Mouse (Mus musculus): ENCODE measurements around the gene Gpat3. TPM values are rescaled to one million over a fixed set of nuclear protein-coding genes. Genes with fewer than 3 reads are reported as not detected.

Gene Gpat3
- total RNA-seq, 2 experiments from 2014 or later: 2.7 to 8.2 TPM

DNA sequence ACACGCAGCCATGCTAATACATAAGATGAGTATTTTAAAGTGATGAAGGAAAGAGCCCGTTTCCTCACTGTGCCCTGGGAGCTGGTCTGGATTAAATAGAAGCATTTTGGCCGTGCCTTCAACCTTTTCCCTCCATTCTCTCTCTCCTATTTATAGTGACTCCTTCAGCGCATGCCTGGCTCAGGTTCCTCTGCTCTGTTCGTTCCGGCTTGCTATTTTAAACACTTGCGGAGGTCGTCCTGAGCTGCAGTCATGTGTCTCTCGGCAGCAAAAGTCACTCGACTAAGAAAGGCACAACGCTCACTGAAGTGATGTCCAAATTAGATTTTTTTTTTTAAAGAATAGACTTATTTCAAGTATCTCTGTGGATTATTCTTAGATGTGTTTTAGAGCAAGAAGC lies 64.2 kb downstream of the Gpat3 start:
- intact Hi-C loops (cut with DNase I): loop anchor here (5.0 kb wide), 1 partner anchor 47 kb away; no protein-coding TSS in a partner anchor
- no peak for TF ChIP-seq CTCF (IDR thresholded peaks at IDR 0.05)
- H3K4me3 ChIP-seq: no peak overlapping the region; the same call in 1 of the 2 replicates
- DNase-seq: peak; percentile 55
- peak overlapping the region; percentile 67 for H3K27ac ChIP-seq

DNA sequence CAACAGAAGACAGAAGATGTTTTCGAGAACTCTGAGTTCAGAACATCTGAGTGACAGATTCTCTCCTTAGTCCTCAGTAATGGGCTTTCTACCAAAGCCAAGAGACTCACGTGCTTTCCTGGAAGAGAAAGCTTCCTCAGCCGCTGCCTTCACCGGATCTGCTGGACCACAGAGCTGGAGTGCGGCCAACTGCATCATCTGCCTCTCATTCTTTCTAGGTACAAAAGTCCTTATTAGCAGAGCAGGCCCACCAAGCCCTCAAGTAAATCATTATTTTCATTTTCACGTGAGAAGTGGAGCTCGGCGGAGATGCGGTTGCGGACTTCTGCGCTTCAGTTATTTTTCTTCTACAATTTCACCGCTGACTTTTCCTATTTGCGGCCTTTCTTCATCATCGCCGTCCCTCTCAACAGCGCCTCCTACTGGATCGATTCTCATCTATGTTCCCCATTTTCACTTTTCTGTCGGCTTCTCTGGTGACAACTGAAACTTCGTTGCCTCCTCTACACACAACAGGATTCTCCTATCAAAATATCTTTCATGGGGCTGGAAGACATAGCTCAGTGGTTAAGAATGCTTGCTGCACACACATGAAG lies 66.1 kb downstream of the Gpat3 start:
- intact Hi-C loops (cut with DNase I): loop anchor here (5.0 kb wide), 1 partner anchor 49 kb away; no protein-coding TSS in a partner anchor
- DNase-seq: no peak
- H3K4me3 ChIP-seq: no peak overlapping the region
- no peak overlapping the region for H3K27ac ChIP-seq
- TF ChIP-seq CTCF (IDR thresholded peaks at IDR 0.05): peak; percentile 6; the same call in 1 of the 2 replicates

DNA sequence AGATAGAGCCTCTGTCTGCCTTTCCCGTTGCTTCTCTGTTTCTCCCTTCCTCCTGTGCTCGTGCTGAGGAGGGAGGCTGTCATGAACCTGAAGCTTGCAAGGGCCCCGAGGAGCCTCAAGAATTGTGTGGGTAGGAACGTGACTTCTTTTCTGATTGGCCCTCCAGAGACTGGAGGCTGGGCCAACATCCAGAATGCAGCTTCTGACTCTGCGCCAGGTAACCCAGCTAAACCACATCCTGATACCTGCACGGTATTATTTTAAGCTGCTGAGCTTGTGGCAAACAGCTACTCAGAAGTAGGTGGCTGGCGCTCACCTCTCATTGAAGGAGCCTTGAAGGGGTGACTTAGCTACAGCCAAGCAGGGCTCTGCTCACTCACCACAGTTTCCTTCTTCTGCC lies 66.9 kb downstream of the Gpat3 start:
- intact Hi-C loops (cut with DNase I): loop anchor here (5.0 kb wide), 1 partner anchor 50 kb away; no protein-coding TSS in a partner anchor
- no peak for TF ChIP-seq CTCF (IDR thresholded peaks at IDR 0.05)

DNA sequence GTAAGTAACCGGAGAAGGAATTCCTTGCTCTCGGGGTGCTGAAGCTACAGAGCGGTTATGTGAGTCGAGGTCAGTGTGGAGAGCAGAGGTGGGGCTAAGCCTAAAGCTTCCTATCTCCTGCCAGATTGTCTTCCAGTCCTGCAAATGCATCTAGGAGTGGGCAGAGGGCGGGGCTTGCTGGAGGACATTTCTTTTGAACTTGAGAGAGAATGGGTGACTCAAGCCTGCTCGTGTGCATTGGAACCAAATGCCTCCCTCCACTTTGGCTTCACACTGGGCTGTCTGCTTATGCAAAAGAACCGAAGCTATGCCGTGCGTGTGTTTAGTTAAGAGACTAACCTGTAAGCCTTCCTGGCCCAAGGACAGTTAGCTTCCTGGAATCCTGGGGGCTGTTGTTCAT lies 67.8 kb downstream of the Gpat3 start:
- no peak overlapping the region for H3K4me3 ChIP-seq
- H3K27ac ChIP-seq: no peak overlapping the region
- intact Hi-C loops (cut with DNase I): loop anchor here (5.0 kb wide), 1 partner anchor 51 kb away; no protein-coding TSS in a partner anchor
- TF ChIP-seq CTCF (IDR thresholded peaks at IDR 0.05): no peak
- no peak for DNase-seq

More for the DNA sequence above, 66.9 kb downstream of the Gpat3 start:
- Histone ChIP-seq H3K27ac (no peak overlapping the region), H3K4me3 (no peak overlapping the region)
- DNase-seq: no peak

DNA sequence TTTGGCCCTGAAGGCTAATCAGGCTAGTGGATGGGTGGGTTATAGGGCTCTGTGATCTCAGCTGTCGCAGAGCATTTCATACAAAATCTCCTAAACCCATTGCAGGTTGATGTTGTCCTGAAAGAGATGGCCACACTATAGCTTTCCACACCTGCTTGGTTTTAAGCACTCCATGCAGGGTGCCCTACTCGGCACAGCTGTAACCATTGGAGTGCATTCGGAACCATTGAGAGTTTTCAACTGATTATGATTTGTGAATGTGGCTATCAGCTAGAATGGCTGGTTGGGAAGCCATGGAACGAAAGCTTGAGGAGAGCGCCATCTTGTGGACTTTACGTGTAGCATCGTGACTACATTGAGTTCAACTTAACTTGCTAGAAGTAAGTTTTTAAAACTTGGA lies 69.5 kb downstream of the Gpat3 start:
- H3K4me3 ChIP-seq: no peak overlapping the region
- no peak overlapping the region for H3K27ac ChIP-seq
- peak; percentile 87 for TF ChIP-seq CTCF (IDR thresholded peaks at IDR 0.05)
- peak; percentile 47 for DNase-seq
- intact Hi-C loops (cut with DNase I): loop anchor here (1.0 to 5.0 kb wide), 3 partner anchors 53 to 238 kb away; partner anchors contain the start of gene Coq2

DNA sequence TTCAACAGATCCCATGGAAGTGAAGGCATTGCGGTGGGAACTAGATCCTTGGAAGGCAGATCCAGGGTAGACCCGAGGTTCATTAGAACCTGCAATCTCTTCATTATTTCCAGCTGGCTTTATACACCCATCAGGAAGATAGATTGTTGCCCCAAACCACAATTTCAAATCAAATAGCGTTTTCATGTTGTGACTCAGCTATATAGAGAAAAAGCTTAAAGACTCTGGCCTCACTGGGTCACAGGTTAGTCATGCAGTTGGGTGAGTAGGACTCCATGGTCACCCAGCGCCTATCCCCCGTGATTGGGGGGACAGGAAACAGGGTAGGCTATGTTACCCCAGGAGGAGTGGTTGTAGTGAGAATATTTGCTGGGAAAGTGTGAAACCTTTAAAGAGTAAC lies 69.9 kb downstream of the Gpat3 start:
- Histone ChIP-seq H3K27ac (no peak overlapping the region), H3K4me3 (no peak overlapping the region)
- DNase-seq: no peak
- intact Hi-C loops (cut with DNase I): loop anchor here (1.0 to 5.0 kb wide), 2 partner anchors 89 to 238 kb away; partner anchors contain the start of gene Coq2
- TF ChIP-seq CTCF (IDR thresholded peaks at IDR 0.05): no peak

DNA sequence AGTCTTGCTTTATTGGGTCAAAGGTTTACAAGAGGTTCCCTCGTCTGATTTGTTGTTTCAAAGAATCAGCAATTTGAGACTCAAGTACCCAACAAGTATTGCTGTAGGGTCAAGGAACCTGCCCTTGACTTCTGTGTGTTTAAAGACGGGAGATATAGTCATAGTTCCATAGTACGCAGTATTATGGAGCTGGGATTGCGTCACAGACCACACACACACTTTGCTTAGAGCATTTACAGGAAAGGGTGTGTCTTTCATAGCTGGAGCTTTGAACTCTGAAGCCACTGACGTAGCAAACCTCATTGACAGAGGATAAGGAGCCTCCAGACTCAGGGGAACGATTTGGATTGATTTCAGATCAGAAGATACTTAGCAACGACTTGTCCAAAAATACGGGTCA lies 70.9 kb downstream of the Gpat3 start:
- DNase-seq: no peak
- intact Hi-C loops (cut with DNase I): loop anchor here (5.0 kb wide), 1 partner anchor 239 kb away; the partner anchor contains the start of gene Coq2
- Histone ChIP-seq H3K27ac (no peak overlapping the region), H3K4me3 (no peak overlapping the region)
- TF ChIP-seq CTCF (IDR thresholded peaks at IDR 0.05): no peak

DNA sequence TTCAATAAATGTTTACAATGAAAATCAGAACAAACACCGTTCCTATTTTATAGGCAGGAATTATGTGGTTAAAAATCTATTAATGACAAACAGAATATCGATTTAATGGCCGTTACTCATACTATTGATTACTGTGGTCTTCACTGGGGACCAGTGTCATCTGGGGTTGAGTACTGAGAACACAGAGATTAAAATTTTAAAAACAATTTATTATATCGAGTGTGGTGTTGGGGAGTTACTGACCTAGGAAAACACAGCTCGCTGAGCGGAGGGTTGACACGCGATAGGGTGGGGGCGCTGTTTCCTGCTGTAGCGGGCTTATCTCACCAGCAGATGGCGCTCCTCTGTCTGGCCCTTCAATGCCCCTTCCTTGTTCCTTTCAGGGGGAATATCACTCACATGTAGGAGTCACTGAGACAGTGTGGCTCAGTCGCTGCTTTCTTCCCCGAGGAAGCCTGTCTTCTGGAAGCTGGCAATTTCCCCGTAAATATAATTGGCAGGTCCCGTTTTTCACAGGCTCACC lies 71.8 kb downstream of the Gpat3 start:
- no peak overlapping the region for H3K27ac ChIP-seq
- TF ChIP-seq CTCF (IDR thresholded peaks at IDR 0.05): peak; percentile 94
- DNase-seq: peak; percentile 64
- intact Hi-C loops (cut with DNase I): loop anchor here (5.0 kb wide), 1 partner anchor 240 kb away; the partner anchor contains the start of gene Coq2
- no peak overlapping the region for H3K4me3 ChIP-seq

DNA sequence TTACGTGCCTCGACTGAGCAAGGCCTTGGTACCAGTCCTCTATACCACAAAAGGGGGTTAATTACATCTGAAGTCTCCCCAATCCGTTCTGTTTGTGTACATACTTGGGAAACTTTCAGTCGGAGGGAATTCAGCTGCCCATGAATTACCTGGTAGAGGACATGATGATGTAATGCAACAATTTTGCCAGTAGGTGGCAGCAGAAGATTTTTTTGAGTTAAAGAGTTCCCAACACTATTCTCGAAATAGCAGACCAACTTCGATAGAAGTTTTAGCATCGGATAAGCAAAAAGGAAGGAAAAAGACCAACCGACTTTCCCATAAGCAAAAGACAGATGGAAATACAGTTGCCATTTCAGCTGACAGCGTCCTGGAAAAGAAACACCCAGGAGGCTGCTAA lies 73.6 kb downstream of the Gpat3 start:
- peak; percentile 79 for TF ChIP-seq CTCF (IDR thresholded peaks at IDR 0.05)
- DNase-seq: no peak
- intact Hi-C loops (cut with DNase I): loop anchor here (5.0 kb wide), 1 partner anchor 242 kb away; the partner anchor contains the start of gene Coq2
- Histone ChIP-seq H3K27ac (no peak overlapping the region), H3K4me3 (no peak overlapping the region)

DNA sequence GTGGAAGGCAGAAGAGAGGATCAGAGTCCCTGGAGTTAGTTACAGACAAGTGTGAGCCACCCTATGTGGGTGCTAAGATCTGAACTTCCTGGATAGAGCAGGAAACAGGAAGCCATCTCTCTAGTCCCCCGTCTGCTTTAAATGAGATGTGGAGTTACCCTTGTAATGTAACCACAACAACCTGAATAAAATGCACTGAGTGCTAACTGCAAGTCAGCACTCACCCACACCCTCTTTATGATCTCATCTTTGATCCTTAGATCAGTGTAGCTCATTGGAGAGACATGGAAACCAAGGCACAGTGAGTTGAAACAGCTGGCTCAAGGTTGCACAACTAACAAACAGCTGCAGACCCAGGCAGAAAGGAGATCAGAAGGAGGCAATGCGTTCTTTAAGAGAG lies 84.2 kb downstream of the Gpat3 start:
- Histone ChIP-seq H3K4me3 (no peak overlapping the region), H3K27ac (no peak overlapping the region)
- intact Hi-C loops (cut with DNase I): no loop called here
- no peak for TF ChIP-seq CTCF (IDR thresholded peaks at IDR 0.05)
- no peak for DNase-seq

DNA sequence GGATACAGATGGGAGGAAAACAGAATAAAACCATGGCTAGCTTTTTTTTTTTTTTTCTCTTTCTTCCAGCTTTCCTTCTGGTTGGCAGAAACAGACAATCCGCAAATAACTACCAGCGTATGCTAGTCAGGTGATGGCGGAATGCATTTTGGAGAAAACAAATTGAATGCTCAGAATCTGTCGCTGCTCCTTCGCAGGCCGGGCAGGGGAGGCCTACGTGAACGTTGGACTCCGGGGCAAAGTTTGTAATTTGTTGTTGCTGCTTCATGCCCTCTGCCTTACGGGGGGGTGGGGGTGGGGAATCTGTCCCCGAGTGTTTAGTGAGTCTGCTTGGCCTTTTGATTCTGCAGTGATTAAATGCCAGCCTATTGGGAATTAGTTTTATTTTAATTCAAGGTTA lies 98.2 kb downstream of the Gpat3 start:
- intact Hi-C loops (cut with DNase I): no loop called here
- Histone ChIP-seq H3K4me3 (no peak overlapping the region), H3K27ac (no peak overlapping the region)
- no peak for TF ChIP-seq CTCF (IDR thresholded peaks at IDR 0.05)
- no peak for DNase-seq

DNA sequence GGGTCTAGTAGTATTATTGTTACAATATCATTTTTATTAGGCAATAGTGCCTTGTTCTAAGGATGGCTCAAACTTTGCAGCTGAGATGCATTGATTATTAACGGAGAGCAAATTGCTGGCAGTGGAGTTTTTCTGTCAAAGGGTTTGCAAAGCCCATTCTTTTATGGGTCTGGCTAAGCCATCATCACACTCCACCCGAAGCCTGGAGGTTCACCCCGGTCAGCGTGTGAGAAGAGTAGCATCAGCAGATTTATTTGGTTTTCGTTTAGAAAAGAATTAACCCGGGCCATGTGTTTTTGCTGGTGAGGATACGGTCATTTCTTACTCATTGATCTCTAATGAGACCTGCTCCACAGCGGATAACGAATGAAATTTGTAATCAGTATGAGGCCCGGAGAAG lies 99.8 kb downstream of the Gpat3 start:
- no peak overlapping the region for H3K27ac ChIP-seq
- intact Hi-C loops (cut with DNase I): no loop called here
- TF ChIP-seq CTCF (IDR thresholded peaks at IDR 0.05): no peak
- no peak for DNase-seq
- no peak overlapping the region for H3K4me3 ChIP-seq

Other genes starting within 250 kb of the Gpat3 start
- gene Coq2, start 170.6 kb upstream of the Gpat3 start, total RNA-seq (2021): 10 to 100 TPM; 72.2 to 74.6 TPM
- gene Hpse, start 126.0 kb upstream of the Gpat3 start, total RNA-seq (2021): under 1 TPM; 0.20 to 0.45 TPM
- gene Helq, start 47.1 kb upstream of the Gpat3 start, total RNA-seq (2021): 1 to 10 TPM; 5.1 to 5.3 TPM
- 10 to 100 TPM; 62.6 to 74.4 TPM for gene Mrps18c, start 47.1 kb upstream of the Gpat3 start, total RNA-seq (2021)
- 1 to 10 TPM; 4.3 to 4.4 TPM for gene Abraxas1, start 24.7 kb upstream of the Gpat3 start, total RNA-seq (2021)